Mouse (Mus musculus) mouse embryonic stem cell (cell line): ENCODE measurements around the gene Zfp446.
"Not testable (repeated sequence)": the region's sequence is repeated elsewhere in the genome, so short reads cannot be mapped to it uniquely, and the experiment has no call there.

Experiments
- in situ Hi-C, 2 experiments: fragments of 300-500 bp; cut with MboI; formaldehyde crosslinking; loops; 1 replicate in 1 of 2; 3 replicates in 1 of 2; pipeline ENCODE4 v1.14.3; 2019 to 2020; ENCODE audit warnings: low sequenced_read_pairs in 2 of 2, low pct_unique_long_range_greater_than_20kb in 1 of 2, mixed read lengths in 1 of 2; ENCODE audit not compliant: unreplicated experiment in 1 of 2

The Zfp446 gene

GRCm38 (mm10) chr7:12977682-12978389 is at the start of gene Zfp446:
Gene Zfp446 (plus strand): TSS chr7:12977848.
- in situ Hi-C loops: no loop called here

- in situ Hi-C loops: no loop called here
Observed at GRCm38 (mm10) chr7:12933615-12934140, 44.0 kb upstream of the Zfp446 start.

GRCm38 (mm10) chr7:12934808-12935207 is 42.8 kb upstream of the Zfp446 start:
- in situ Hi-C loops: no loop called here

- in situ Hi-C loops: not testable (repeated sequence)
Observed at GRCm38 (mm10) chr7:12937254-12937803, 40.3 kb upstream of the Zfp446 start.

DNA sequence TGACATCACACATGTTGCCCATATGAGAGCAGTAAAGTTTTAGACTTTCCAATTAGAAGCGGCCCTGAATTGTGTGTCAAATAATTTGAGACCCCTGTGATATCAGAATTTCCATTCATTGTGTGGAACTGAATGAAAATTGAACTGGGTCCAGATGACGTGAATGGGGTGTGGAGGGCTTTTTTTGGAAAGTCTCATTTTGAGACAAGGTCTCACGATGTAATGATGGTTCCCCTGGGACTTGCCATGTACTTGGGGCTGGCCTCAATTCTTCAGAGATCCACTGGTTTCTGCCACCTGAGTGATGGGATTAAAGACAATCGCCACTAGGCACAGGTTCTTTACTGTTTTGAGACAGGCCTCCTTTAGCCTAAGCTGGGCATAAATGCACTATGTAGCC is 37.0 kb upstream of the Zfp446 start:
- in situ Hi-C loops: no loop called here

DNA sequence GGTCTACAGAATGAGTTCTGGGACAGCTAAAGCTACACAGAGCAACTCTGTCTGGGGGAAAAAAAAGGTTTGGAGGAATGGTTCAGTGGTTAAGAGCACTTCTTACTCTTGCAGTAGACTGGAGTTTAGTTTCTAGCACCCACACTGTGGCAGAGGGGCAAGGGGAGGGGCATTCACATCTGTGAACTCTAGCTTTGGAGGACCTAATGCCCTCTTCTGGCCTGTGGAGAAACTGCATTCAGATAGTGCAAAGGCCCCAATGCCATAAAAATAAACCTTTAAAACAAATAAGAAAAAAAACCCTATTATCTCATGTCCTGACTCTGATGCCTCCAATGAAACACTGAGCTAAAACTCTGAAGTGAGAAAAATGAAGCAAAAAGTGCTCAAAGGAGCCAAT is 34.2 kb upstream of the Zfp446 start:
- in situ Hi-C loops: no loop called here

- in situ Hi-C loops: no loop called here
Observed at GRCm38 (mm10) chr7:12949032-12949871, 28.4 kb upstream of the Zfp446 start.

- in situ Hi-C loops: no loop called here
Observed at GRCm38 (mm10) chr7:12949872-12950229, 27.8 kb upstream of the Zfp446 start.

- in situ Hi-C loops: no loop called here
Observed at GRCm38 (mm10) chr7:12954896-12955295, 22.8 kb upstream of the Zfp446 start.

- in situ Hi-C loops: no loop called here
Observed at GRCm38 (mm10) chr7:12957511-12957910, 20.1 kb upstream of the Zfp446 start.

GRCm38 (mm10) chr7:12958948-12959347 is 18.7 kb upstream of the Zfp446 start:
- in situ Hi-C loops: no loop called here

- in situ Hi-C loops: no loop called here
Observed at GRCm38 (mm10) chr7:12959718-12960117, 17.9 kb upstream of the Zfp446 start.

DNA sequence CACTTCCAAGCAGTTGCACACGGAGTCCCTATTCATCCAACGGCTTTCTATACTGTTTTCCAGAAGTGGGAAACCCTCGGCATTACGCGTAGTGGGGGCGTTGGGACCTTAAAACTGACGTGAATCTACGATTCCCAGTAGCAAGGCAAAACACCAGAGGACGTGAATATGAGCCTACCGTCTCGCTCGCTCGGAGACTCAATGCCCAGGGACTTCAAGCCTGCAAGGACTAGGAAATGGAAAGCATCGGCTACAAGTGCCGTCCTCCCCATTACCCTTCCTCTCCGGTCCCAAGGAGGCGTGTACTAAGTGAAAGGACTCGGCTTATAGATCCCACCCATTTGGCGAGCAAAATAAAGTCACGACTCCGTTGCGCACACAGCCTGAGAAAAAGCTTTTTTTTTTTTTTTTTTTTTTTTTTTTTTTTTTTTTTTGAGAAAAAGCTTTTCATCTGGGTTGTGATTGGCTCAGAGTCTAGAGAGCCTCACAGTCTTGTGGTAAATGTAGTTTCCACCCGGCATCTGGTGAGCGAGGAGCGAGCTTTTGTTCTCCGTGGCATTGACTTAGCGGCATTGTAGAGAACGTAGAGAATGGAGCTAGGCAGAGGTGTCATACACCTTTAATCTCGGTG is 16.0 kb upstream of the Zfp446 start:
- in situ Hi-C loops: no loop called here

- in situ Hi-C loops: no loop called here
Observed at GRCm38 (mm10) chr7:12965678-12966091, 12.0 kb upstream of the Zfp446 start, which contains the start of gene Zfp324. Gene Zfp324 (plus strand): TSS chr7:12965838.

DNA sequence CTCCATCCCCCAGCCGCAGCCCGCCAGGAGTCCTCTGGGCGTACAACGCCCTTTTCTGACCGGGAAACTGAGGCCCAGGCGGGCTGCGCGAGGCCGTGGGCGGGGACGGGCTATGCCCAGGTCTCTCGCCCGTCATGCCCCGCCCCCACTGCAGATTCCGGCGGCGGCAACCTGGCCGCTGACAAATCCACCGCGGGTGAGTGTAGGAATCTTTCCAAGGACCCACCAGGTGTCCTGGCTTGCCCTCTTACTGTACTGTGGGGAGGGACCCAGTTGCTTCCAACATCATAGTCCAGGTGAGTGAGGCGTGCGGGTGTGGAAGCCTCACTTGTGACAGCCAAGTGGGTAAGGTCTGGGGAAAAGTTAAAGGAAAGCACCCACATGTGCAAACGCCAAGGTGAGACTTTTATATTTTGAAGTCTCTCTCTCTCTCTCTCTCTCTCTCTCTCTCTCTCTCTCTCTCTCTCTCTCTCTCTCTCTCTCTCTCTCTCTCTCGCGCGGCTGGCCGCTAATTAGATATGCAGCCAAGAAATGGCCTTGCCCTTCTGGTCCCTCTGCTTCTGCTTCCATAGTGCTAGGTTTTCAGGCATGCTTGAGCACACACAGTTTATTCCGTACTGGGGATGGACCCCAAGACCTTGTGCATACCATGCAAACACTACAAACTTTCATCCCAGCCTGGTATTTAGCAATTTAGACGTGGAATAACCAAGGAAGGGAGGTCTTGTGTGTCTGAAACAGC is 11.4 kb upstream of the Zfp446 start:
- in situ Hi-C loops: no loop called here

DNA sequence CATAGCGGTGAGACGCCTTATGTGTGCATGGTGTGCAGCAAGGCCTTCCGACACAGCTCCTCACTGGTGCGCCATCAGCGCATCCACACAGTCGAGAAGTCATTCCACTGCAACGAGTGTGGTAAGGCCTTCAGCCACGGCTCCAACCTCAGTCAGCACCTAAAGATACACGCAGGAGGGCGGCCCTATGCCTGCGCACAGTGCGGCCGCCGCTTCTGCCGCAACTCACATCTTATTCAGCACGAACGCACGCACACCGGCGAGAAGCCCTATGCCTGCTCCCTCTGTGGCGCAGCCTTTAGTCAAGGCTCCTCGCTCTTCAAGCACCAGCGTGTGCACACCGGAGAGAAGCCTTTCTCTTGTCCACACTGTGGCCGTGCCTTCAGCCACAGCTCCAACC is 6.7 kb upstream of the Zfp446 start:
- in situ Hi-C loops: no loop called here

DNA sequence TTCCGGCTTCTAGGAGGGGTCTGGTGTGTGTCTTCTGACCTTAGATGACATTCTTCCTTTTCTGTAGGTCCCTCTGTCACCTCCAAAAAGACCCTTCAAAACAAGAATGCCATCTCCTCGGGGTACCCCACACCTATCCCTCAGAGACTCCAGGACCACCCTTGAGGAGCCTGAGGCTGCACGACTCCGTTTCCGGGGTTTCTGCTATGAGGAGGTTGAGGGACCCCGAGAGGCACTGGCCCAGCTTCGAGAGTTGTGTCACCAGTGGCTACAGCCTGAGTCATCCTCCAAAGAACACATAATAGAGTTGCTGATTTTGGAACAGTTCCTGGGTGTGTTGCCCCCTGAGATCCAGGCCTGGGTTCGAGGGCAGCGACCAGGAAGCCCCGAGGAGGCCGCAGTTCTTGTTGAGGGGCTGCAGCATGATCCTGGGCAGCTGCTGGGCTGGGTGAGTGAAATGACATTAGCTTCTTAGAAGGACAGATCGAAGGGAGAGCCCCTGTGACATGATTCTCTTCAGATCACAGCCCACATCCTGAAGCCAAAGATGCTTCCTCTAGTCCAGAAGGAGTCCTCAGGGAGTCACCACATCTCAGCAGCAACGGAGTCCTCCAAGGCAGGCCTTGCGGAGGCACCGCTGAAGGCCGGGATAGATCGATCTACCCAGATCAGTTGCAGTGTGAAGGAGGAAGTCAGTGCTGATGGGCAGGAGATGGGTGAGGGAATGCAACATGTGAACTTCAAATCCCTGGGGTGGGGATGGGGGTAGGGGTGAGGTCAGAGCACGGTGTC is 1.5 kb downstream of the Zfp446 start:
- in situ Hi-C loops: no loop called here

GRCm38 (mm10) chr7:12979776-12980175 is 2.1 kb downstream of the Zfp446 start:
- in situ Hi-C loops: no loop called here
